Mouse (Mus musculus): ENCODE data around the gene Akap8l. TPM values are rescaled to one million over a fixed set of nuclear protein-coding genes. Genes with fewer than 3 reads are reported as not detected.
A peak's percentile ranks its signal among the peaks of the same experiment; 100 is the strongest.

Akap8l gene
- polyA plus RNA-seq, 1 experiment from 2014 or later, result 124 TPM

- Histone ChIP-seq H3K4me3 (ENCODE audit: low read length) (no peak overlapping the region), H3K9ac (replicated peaks; ENCODE audit: low read length) (no peak overlapping the region), H3K36me3 (ENCODE audit: insufficient read depth, low read length) (peaks cover 2% of the 10 kb centered on the region; the same call in 1 of the 2 replicates), H3K27me3 (ENCODE audit: insufficient read depth, low read length) (no peaks in the 10 kb centered on the region), H3K4me2 (replicated peaks; ENCODE audit: low read depth, low read length) (no peak overlapping the region), H3K27ac (ENCODE audit: low read length) (no peak overlapping the region), H3K9me3 (ENCODE audit: low read length) (no peaks in the 10 kb centered on the region), H3K4me1 (ENCODE audit: insufficient read depth, low read length) (no peaks in the 10 kb centered on the region)
- ATAC-seq (ENCODE audit: low FRiP score, low TSS enrichment), result no peak
- WGBS, result 86% methylated on average over 1 of the region's 1 CpGs
Observed at GRCm38 (mm10) chr17:32298125-32298524, 52.3 kb downstream of the Akap8l start.

GRCm38 (mm10) chr17:32295901-32296300 is 54.5 kb downstream of the Akap8l start:
- Histone ChIP-seq H3K4me1 (ENCODE audit: insufficient read depth, low read length) (no peaks in the 10 kb centered on the region), H3K4me2 (replicated peaks; ENCODE audit: low read depth, low read length) (no peak overlapping the region), H3K9me3 (ENCODE audit: low read length) (no peaks in the 10 kb centered on the region), H3K36me3 (ENCODE audit: insufficient read depth, low read length) (no peaks in the 10 kb centered on the region), H3K27ac (ENCODE audit: low read length) (no peak overlapping the region), H3K4me3 (ENCODE audit: low read length) (no peak overlapping the region), H3K9ac (replicated peaks; ENCODE audit: low read length) (no peak overlapping the region), H3K27me3 (ENCODE audit: insufficient read depth, low read length) (no peaks in the 10 kb centered on the region)
- 87% methylated on average over 2 of the region's 2 CpGs for WGBS
- ATAC-seq (ENCODE audit: low FRiP score, low TSS enrichment), result no peak

- ATAC-seq (ENCODE audit: low FRiP score, low TSS enrichment), result no peak
- Histone ChIP-seq H3K27ac (ENCODE audit: low read length) (no peak overlapping the region), H3K36me3 (ENCODE audit: insufficient read depth, low read length) (no peaks in the 10 kb centered on the region), H3K4me3 (ENCODE audit: low read length) (no peak overlapping the region), H3K9me3 (ENCODE audit: low read length) (no peaks in the 10 kb centered on the region), H3K9ac (replicated peaks; ENCODE audit: low read length) (no peak overlapping the region), H3K27me3 (ENCODE audit: insufficient read depth, low read length) (no peaks in the 10 kb centered on the region), H3K4me1 (ENCODE audit: insufficient read depth, low read length) (no peaks in the 10 kb centered on the region), H3K4me2 (replicated peaks; ENCODE audit: low read depth, low read length) (no peak overlapping the region)
- WGBS, result 77% methylated on average over 4 of the region's 4 CpGs
Observed at GRCm38 (mm10) chr17:32295160-32295559, 55.2 kb downstream of the Akap8l start.

- peak overlapping the region; percentile 99 for H3K27ac ChIP-seq (ENCODE audit: low read length)
- WGBS, result 53% methylated on average over 6 of the region's 6 CpGs
- no peak for ATAC-seq (ENCODE audit: low FRiP score, low TSS enrichment)
Observed at GRCm38 (mm10) chr17:32285138-32285670, 65.2 kb downstream of the Akap8l start.

GRCm38 (mm10) chr17:32284262-32285137 is 65.9 kb downstream of the Akap8l start, which contains the start of gene Brd4:
TSS of gene Brd4 (minus strand) at chr17:32284722.
- H3K9me3 ChIP-seq (ENCODE audit: low read length), result no peaks in the 10 kb centered on the region
- H3K4me1 ChIP-seq (ENCODE audit: insufficient read depth, low read length), result peaks cover 28% of the 10 kb centered on the region
- H3K4me2 ChIP-seq (replicated peaks; ENCODE audit: low read depth, low read length), result peak within 1 kb of the TSS; percentile 57
- no peaks in the 10 kb centered on the region for H3K27me3 ChIP-seq (ENCODE audit: insufficient read depth, low read length)
- H3K9ac ChIP-seq (replicated peaks; ENCODE audit: low read length), result peak within 1 kb of the TSS; percentile 99
- peak; percentile 95 for ATAC-seq (ENCODE audit: low FRiP score, low TSS enrichment)
- H3K4me3 ChIP-seq (ENCODE audit: low read length), result peak within 1 kb of the TSS; percentile 75
- no peaks in the 10 kb centered on the region for H3K36me3 ChIP-seq (ENCODE audit: insufficient read depth, low read length)
- peak within 1 kb of the TSS; percentile 99 for H3K27ac ChIP-seq (ENCODE audit: low read length)
- WGBS, result under 1% methylated on average over 93 of the region's 100 CpGs

More at GRCm38 (mm10) chr17:32285138-32285670, 65.2 kb downstream of the Akap8l start:
- H3K36me3 ChIP-seq (ENCODE audit: insufficient read depth, low read length), result no peaks in the 10 kb centered on the region
- H3K4me2 ChIP-seq (replicated peaks; ENCODE audit: low read depth, low read length), result peak overlapping the region; percentile 57
- H3K27me3 ChIP-seq (ENCODE audit: insufficient read depth, low read length), result no peaks in the 10 kb centered on the region
- peak overlapping the region; percentile 75 for H3K4me3 ChIP-seq (ENCODE audit: low read length)
- no peaks in the 10 kb centered on the region for H3K9me3 ChIP-seq (ENCODE audit: low read length)
- peak overlapping the region; percentile 99 for H3K9ac ChIP-seq (replicated peaks; ENCODE audit: low read length)
- H3K4me1 ChIP-seq (ENCODE audit: insufficient read depth, low read length), result peaks cover 28% of the 10 kb centered on the region

- peak overlapping the region; percentile 57 for H3K4me2 ChIP-seq (replicated peaks; ENCODE audit: low read depth, low read length)
- peaks cover 28% of the 10 kb centered on the region for H3K4me1 ChIP-seq (ENCODE audit: insufficient read depth, low read length)
- no peaks in the 10 kb centered on the region for H3K36me3 ChIP-seq (ENCODE audit: insufficient read depth, low read length)
- 0% methylated on average over 38 of the region's 41 CpGs for WGBS
- H3K27ac ChIP-seq (ENCODE audit: low read length), result peak overlapping the region; percentile 99
- H3K9me3 ChIP-seq (ENCODE audit: low read length), result no peaks in the 10 kb centered on the region
- peak; percentile 71 for ATAC-seq (ENCODE audit: low FRiP score, low TSS enrichment)
- H3K9ac ChIP-seq (replicated peaks; ENCODE audit: low read length), result peak overlapping the region; percentile 99
- H3K4me3 ChIP-seq (ENCODE audit: low read length), result peak overlapping the region; percentile 75
- no peaks in the 10 kb centered on the region for H3K27me3 ChIP-seq (ENCODE audit: insufficient read depth, low read length)
Observed at GRCm38 (mm10) chr17:32283771-32284221, 66.6 kb downstream of the Akap8l start.

- Histone ChIP-seq H3K36me3 (ENCODE audit: insufficient read depth, low read length) (no peaks in the 10 kb centered on the region), H3K4me3 (ENCODE audit: low read length) (peak overlapping the region; percentile 75), H3K9me3 (ENCODE audit: low read length) (no peaks in the 10 kb centered on the region), H3K9ac (replicated peaks; ENCODE audit: low read length) (peak overlapping the region; percentile 99), H3K4me2 (replicated peaks; ENCODE audit: low read depth, low read length) (peak overlapping the region; percentile 57), H3K27me3 (ENCODE audit: insufficient read depth, low read length) (no peaks in the 10 kb centered on the region), H3K4me1 (ENCODE audit: insufficient read depth, low read length) (peaks cover 28% of the 10 kb centered on the region), H3K27ac (ENCODE audit: low read length) (peak overlapping the region; percentile 99)
- 9% methylated on average over 7 of the region's 7 CpGs for WGBS
- no peak; the same call in 1 of the 2 replicates for ATAC-seq (ENCODE audit: low FRiP score, low TSS enrichment)
Observed at GRCm38 (mm10) chr17:32283341-32283740, 67.1 kb downstream of the Akap8l start.

GRCm38 (mm10) chr17:32281611-32282310 is 68.6 kb downstream of the Akap8l start:
- Histone ChIP-seq H3K36me3 (ENCODE audit: insufficient read depth, low read length) (no peaks in the 10 kb centered on the region), H3K9me3 (ENCODE audit: low read length) (no peaks in the 10 kb centered on the region), H3K4me2 (replicated peaks; ENCODE audit: low read depth, low read length) (peak overlapping the region; percentile 22; the same call in 1 of the 2 replicates), H3K4me1 (ENCODE audit: insufficient read depth, low read length) (peaks cover 28% of the 10 kb centered on the region), H3K9ac (replicated peaks; ENCODE audit: low read length) (no peak overlapping the region), H3K27ac (ENCODE audit: low read length) (no peak overlapping the region), H3K27me3 (ENCODE audit: insufficient read depth, low read length) (no peaks in the 10 kb centered on the region), H3K4me3 (ENCODE audit: low read length) (0 out of 2 replicates have a peak overlapping the region, but pooled peaks have one; percentile 0)
- ATAC-seq (ENCODE audit: low FRiP score, low TSS enrichment), result no peak
- 71% methylated on average over 4 of the region's 4 CpGs for WGBS

- H3K9me3 ChIP-seq (ENCODE audit: low read length), result no peaks in the 10 kb centered on the region
- no peak overlapping the region for H3K9ac ChIP-seq (replicated peaks; ENCODE audit: low read length)
- H3K4me1 ChIP-seq (ENCODE audit: insufficient read depth, low read length), result peaks cover 28% of the 10 kb centered on the region
- H3K27ac ChIP-seq (ENCODE audit: low read length), result no peak overlapping the region
- H3K4me2 ChIP-seq (replicated peaks; ENCODE audit: low read depth, low read length), result no peak overlapping the region
- no peak for ATAC-seq (ENCODE audit: low FRiP score, low TSS enrichment)
- no peaks in the 10 kb centered on the region for H3K36me3 ChIP-seq (ENCODE audit: insufficient read depth, low read length)
- WGBS, result 90% methylated on average over 2 of the region's 2 CpGs
- H3K4me3 ChIP-seq (ENCODE audit: low read length), result no peak overlapping the region
- no peaks in the 10 kb centered on the region for H3K27me3 ChIP-seq (ENCODE audit: insufficient read depth, low read length)
Observed at GRCm38 (mm10) chr17:32281126-32281525, 69.3 kb downstream of the Akap8l start.
